In the genomic region with DNA sequence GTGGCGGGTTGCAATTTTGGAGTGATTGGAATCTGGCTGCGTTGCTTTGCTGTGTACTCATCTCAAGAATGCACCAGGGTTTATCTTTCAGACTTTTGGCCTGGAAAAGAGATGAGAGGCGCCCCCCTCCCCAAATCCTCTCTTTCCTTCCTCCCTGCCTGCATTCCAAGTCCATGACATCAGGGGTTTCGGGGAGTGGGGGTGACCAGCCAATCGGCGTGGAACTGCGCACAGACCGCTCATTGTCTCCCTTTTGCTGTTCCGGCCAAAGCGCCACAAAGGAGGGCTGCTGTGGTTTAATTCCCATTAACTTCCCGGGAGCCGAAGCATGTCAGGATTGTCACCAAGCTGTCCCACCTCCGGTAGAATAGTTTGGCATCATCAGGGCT, we compare ENCODE assay signal across 8 mouse cellular contexts. TPM values are rescaled to one million over a fixed set of nuclear protein-coding genes. Genes with fewer than 3 reads are reported as not detected.
DNase-seq lines count a peak whose midpoint lies in the region; ATAC-seq and TF ChIP-seq lines count a peak whose summit lies in the region.

No protein-coding gene starts in this region.

- H3K4me1 ChIP-seq in bone marrow, adult 2 months (ENCODE audit: control insufficient read depth, insufficient read depth, low read length): no peaks in the 10 kb centered on the region
- H3K4me1 ChIP-seq in forebrain, embryonic 11.5 days (replicated peaks; ENCODE audit: control insufficient read depth, insufficient read depth, low read length): peaks cover 17% of the 10 kb centered on the region
- peaks cover 44% of the 10 kb centered on the region for H3K4me1 ChIP-seq in heart, embryonic 15.5 days (replicated peaks)
- peaks cover 68% of the 10 kb centered on the region for H3K4me1 ChIP-seq in liver, embryonic 12.5 days
- peaks cover 37% of the 10 kb centered on the region for H3K4me1 ChIP-seq in neural tube, embryonic 12.5 days

- TF ChIP-seq POLR2A in bone marrow, adult 2 months (IDR thresholded peaks at IDR 0.05; ENCODE audit: borderline replicate concordance, control insufficient read depth, low read depth, low read length): no peak

- WGBS in bone marrow, adult 2 months: 2% methylated on average over 13 of the region's 13 CpGs
- WGBS in forebrain, embryonic 11.5 days: 0% methylated on average over 13 of the region's 13 CpGs
- under 1% methylated on average over 13 of the region's 13 CpGs for WGBS in heart, embryonic 15.5 days
- WGBS in liver, embryonic 12.5 days (ENCODE audit: insufficient replicate concordance): 4% methylated on average over 13 of the region's 13 CpGs
- WGBS in neural tube, embryonic 12.5 days: under 1% methylated on average over 13 of the region's 13 CpGs

- peak overlapping the region; percentile 99 for H3K9ac ChIP-seq in forebrain, embryonic 11.5 days (ENCODE audit: low read length)
- peak overlapping the region; percentile 99 for H3K9ac ChIP-seq in heart, embryonic 15.5 days
- peak overlapping the region; percentile 83 for H3K9ac ChIP-seq in liver, embryonic 12.5 days
- peak overlapping the region; percentile 98 for H3K9ac ChIP-seq in neural tube, embryonic 12.5 days

- peak; percentile 82 for ATAC-seq in forebrain, embryonic 11.5 days (replicated peaks; ENCODE audit: low FRiP score)
- ATAC-seq in heart, embryonic 15.5 days (replicated peaks; ENCODE audit: insufficient number of reproducible peaks, insufficient read depth, low FRiP score, low read depth): peak; percentile 62
- no peak for ATAC-seq in liver, embryonic 12.5 days
- peak; percentile 80 for ATAC-seq in neural tube, embryonic 12.5 days (ENCODE audit: low FRiP score, low read depth)

- H3K27me3 ChIP-seq in forebrain, embryonic 11.5 days (ENCODE audit: control insufficient read depth, insufficient read depth, low read length): no peaks in the 10 kb centered on the region; the same call in 1 of the 2 replicates
- no peaks in the 10 kb centered on the region for H3K27me3 ChIP-seq in heart, embryonic 15.5 days
- peaks cover 21% of the 10 kb centered on the region for H3K27me3 ChIP-seq in liver, embryonic 12.5 days (replicated peaks)
- no peaks in the 10 kb centered on the region for H3K27me3 ChIP-seq in neural tube, embryonic 12.5 days (replicated peaks)

- H3K9me3 ChIP-seq in forebrain, embryonic 11.5 days (ENCODE audit: control insufficient read depth, low read length): no peaks in the 10 kb centered on the region
- no peaks in the 10 kb centered on the region for H3K9me3 ChIP-seq in heart, embryonic 15.5 days (replicated peaks)
- H3K9me3 ChIP-seq in liver, embryonic 12.5 days (replicated peaks): no peaks in the 10 kb centered on the region
- no peaks in the 10 kb centered on the region for H3K9me3 ChIP-seq in neural tube, embryonic 12.5 days

- no peak for TF ChIP-seq CTCF in bone marrow, adult 2 months (IDR thresholded peaks at IDR 0.05; ENCODE audit: control insufficient read depth, insufficient read depth, low read length)

- H3K4me2 ChIP-seq in forebrain, embryonic 11.5 days (ENCODE audit: low read depth, low read length, severe bottlenecking): peak overlapping the region; percentile 62
- H3K4me2 ChIP-seq in heart, embryonic 15.5 days: peak overlapping the region; percentile 86
- peak overlapping the region; percentile 95 for H3K4me2 ChIP-seq in liver, embryonic 12.5 days
- peak overlapping the region; percentile 78 for H3K4me2 ChIP-seq in neural tube, embryonic 12.5 days (replicated peaks)

- peak; percentile 90 for DNase-seq in 3T3-L1 (ENCODE audit: low read depth, low spot score)
- DNase-seq in forebrain, embryonic 11.5 days (ENCODE audit: low spot score): peak; percentile 91
- DNase-seq in kidney, postnatal 25 days: peak; percentile 67 to 79
- DNase-seq in thymus, postnatal 4 days: peak; percentile 42

- peak overlapping the region; percentile 16; the same call in 1 of the 2 replicates for H3K27ac ChIP-seq in bone marrow, adult 2 months (ENCODE audit: control insufficient read depth, insufficient read depth, low read depth, low read length, poor library complexity)
- peak overlapping the region; percentile 100 for H3K27ac ChIP-seq in forebrain, embryonic 11.5 days (ENCODE audit: low read depth, low read length)
- peak overlapping the region; percentile 99 for H3K27ac ChIP-seq in heart, embryonic 15.5 days
- H3K27ac ChIP-seq in liver, embryonic 12.5 days: peak overlapping the region; percentile 83
- peak overlapping the region; percentile 98 for H3K27ac ChIP-seq in neural tube, embryonic 12.5 days

- no peaks in the 10 kb centered on the region for H3K36me3 ChIP-seq in forebrain, embryonic 11.5 days (ENCODE audit: control insufficient read depth, insufficient read depth, low read length)
- H3K36me3 ChIP-seq in heart, embryonic 15.5 days: no peaks in the 10 kb centered on the region
- no peaks in the 10 kb centered on the region for H3K36me3 ChIP-seq in liver, embryonic 12.5 days
- H3K36me3 ChIP-seq in neural tube, embryonic 12.5 days: no peaks in the 10 kb centered on the region

- peak overlapping the region; percentile 74 for H3K4me3 ChIP-seq in bone marrow, adult 2 months (replicated peaks; ENCODE audit: control insufficient read depth, low read depth, low read length)
- peak overlapping the region; percentile 90 for H3K4me3 ChIP-seq in forebrain, embryonic 11.5 days (ENCODE audit: low read depth, low read length)
- H3K4me3 ChIP-seq in heart, embryonic 15.5 days: peak overlapping the region; percentile 94
- peak overlapping the region; percentile 70 for H3K4me3 ChIP-seq in liver, embryonic 12.5 days
- H3K4me3 ChIP-seq in neural tube, embryonic 12.5 days: peak overlapping the region; percentile 89

RNA-seq across cellular contexts. Expression of a gene that starts 1.2 kb away (rescaled TPM):
- polyA plus RNA-seq in bone marrow, adult 2 months (2011; ENCODE audit: insufficient read depth, insufficient read length, low replicate concordance, missing spikeins): 26.3 and 64.4 TPM in 2 replicates
- 954 and 974 TPM in 2 replicates for polyA plus RNA-seq in forebrain, embryonic 11.5 days (2014; fragmentation: Nextera tagmentation; extraction: Ambion mirVana)
- 341 and 401 TPM in 2 replicates for polyA plus RNA-seq in heart, embryonic 15.5 days (2015; fragmentation: Nextera tagmentation; extraction: Ambion mirVana)
- polyA plus RNA-seq in liver, embryonic 12.5 days (2016; fragmentation: Nextera tagmentation; extraction: Ambion mirVana): 138 and 143 TPM in 2 replicates
- 909 and 919 TPM in 2 replicates for polyA plus RNA-seq in neural tube, embryonic 12.5 days (2016; fragmentation: Nextera tagmentation; extraction: Ambion mirVana)

Comparison
In these comparisons a context has a peak if more than half of its experiments do, and no peak if none do; other contexts are left out.
1. H3K27ac ChIP-seq: peak in every context shown above with its lines; median percentile 100 in forebrain, embryonic 11.5 days; 99 in heart, embryonic 15.5 days; 98 in neural tube, embryonic 12.5 days; 83 in liver, embryonic 12.5 days; 16 in bone marrow, adult 2 months.